Mouse (Mus musculus) monocyte, adult 59 days (primary cell): Measurements from ENCODE around the gene Fam47e. TPM values are rescaled to one million over a fixed set of nuclear protein-coding genes. Genes with fewer than 3 reads are reported as not detected.

ENCODE experiments used
- total RNA-seq, 2 experiments: library from RNA; stranded (reverse); gene quantifications; one replicate each; pipeline ENCODE4 v1.2.4; 2023

The Fam47e gene
- not detected for total RNA-seq

GRCm38 (mm10) chr5:92554891-92555511 lies at the start of gene Fam47e:
Gene Fam47e (plus strand): TSS chr5:92555069.

DNA sequence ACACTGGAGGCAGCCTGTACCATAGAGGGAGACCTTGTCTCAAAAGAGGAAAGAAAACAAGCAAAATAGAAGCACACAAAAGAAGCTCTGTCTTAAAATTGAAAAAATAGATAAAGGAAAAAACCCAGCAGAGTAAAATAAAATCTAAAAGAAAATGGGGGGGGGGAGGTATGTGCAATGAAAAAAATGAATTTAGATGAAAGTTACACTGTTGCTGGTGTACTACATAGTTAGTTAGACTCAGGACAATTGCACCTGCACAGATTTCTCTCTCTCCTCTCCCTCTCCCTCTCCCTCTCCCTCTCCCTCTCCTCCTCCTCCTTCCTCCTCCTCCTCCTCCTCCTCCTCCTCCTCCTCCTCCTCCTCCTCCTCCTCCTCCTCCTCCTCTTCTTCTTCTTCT lies 48.1 kb upstream of the Fam47e start, which contains the start of gene Scarb2:
TSS of gene Scarb2 (minus strand) at position 101 of the 400 bp plus-strand sequence.

DNA sequence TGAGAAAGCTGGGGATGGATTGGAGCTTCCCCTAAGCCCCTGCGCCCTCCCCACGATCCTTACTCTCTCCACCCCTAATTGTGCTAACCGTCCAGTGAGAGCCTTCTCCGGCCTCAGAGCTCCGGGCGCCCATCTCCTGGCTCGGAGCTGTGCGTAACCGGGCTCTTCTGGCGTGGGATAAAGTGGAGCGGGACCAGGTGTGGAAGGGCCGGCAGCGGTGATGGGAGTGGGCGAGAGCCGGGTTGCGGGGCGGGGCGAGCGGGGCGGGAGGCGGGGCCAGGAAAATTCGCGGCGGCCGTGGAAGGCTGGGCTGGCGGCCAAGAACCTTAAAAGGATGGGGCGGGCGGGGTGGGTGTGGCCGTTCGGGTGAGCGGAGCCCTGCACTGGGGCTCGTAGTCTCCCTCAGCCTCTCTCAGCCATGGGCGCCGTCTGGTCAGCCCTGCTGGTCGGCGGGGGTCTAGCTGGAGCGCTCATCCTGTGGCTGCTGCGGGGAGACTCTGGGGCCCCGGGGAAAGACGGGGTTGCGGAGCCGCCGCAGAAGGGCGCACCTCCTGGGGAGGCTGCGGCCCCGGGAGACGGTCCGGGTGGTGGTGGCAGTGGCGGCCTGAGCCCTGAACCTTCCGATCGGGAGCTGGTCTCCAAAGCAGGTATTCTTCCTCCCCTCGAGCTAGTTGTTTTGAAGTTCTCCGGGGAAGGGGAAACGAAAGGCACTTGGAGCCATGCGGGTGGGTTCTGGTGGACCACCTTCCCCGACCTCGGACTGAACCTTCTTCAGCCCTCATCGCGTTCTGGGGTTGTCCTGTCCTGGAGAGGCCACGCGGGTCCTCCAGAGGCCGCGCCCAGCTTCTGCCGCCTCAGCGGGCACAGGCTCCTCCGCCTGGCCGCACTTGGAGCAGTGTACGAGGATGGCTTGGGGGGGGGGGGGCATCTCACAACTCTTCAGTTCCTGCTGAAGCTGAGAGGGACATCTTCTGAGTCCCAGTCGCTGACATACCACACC lies 48.1 kb downstream of the Fam47e start, which contains the start of gene Stbd1:
TSS of gene Stbd1 (plus strand) at position 351 of the 1,000 bp plus-strand sequence.

Other genes starting within 250 kb of the Fam47e start
- 10 to 100 TPM; 49.7 to 57.0 TPM for gene Sdad1, start 244.6 kb upstream of the Fam47e start, total RNA-seq
- gene Cxcl9, start 227.0 kb upstream of the Fam47e start, total RNA-seq: 10 to 100 TPM; 10.4 to 12.1 TPM
- gene Art3, start 223.2 kb upstream of the Fam47e start, total RNA-seq: not detected
- gene Cxcl10, start 206.2 kb upstream of the Fam47e start, total RNA-seq: 10 to 100 TPM; 13.8 to 16.7 TPM
- gene Nup54, start 119.8 kb upstream of the Fam47e start, total RNA-seq: 10 to 100 TPM; 30.2 to 35.7 TPM
- gene Scarb2, start 48.2 kb upstream of the Fam47e start, total RNA-seq: 10 to 100 TPM; 79.3 to 86.0 TPM
- 1 to 10 TPM; 3.0 to 4.2 TPM for gene Stbd1, start 48.0 kb downstream of the Fam47e start, total RNA-seq
- 1 to 10 TPM in 1 of 2 experiments, under 1 TPM in 1; 0.61 to 1.6 TPM for gene Ccdc158, start 120.2 kb downstream of the Fam47e start, total RNA-seq
- 1 to 10 TPM; 1.7 to 2.0 TPM for gene Shroom3, start 128.4 kb downstream of the Fam47e start, total RNA-seq